Mouse (Mus musculus) liver, embryonic 13.5 days (tissue): ENCODE results near the gene Fkrp. TPM values are rescaled to one million over a fixed set of nuclear protein-coding genes. Genes with fewer than 3 reads are reported as not detected.

ENCODE experiments used
- ATAC-seq: fragments of 200-750 bp; cut with Nextera tagmentation; 2 replicates; pipeline ENCODE4 v1.8.0; 2017; ENCODE audit warnings: low read depth, mild to moderate bottlenecking, moderate number of reproducible peaks, moderate library complexity
- DNase-seq: peaks from one replicate; pipeline ENCODE4 v3.0.0; 2022
- H3K27ac ChIP-seq: fragments of 300-500 bp; sonication (generic); 2 replicates; pipeline ENCODE4 v1.5.1; 2015; ENCODE audit warnings: moderate library complexity, mild to moderate bottlenecking, inconsistent platforms
- H3K27me3 ChIP-seq: fragments of 300-500 bp; sonication (generic); 2 replicates; pipeline ENCODE4 v1.6.1; 2015; ENCODE audit warnings: mild to moderate bottlenecking, inconsistent platforms
- H3K36me3 ChIP-seq: fragments of 300-500 bp; sonication (generic); 2 replicates; pipeline ENCODE4 v1.6.1; 2015; ENCODE audit warnings: mild to moderate bottlenecking, inconsistent platforms
- H3K4me1 ChIP-seq: fragments of 300-500 bp; sonication (generic); replicated peaks from 2 replicates; pipeline ENCODE4 v1.6.1; 2015; ENCODE audit warnings: inconsistent platforms
- H3K4me2 ChIP-seq: fragments of 300-500 bp; sonication (generic); 2 replicates; pipeline ENCODE4 v1.6.1; 2015; ENCODE audit warnings: inconsistent platforms, mild to moderate bottlenecking, moderate library complexity
- H3K4me3 ChIP-seq: fragments of 300-500 bp; sonication (generic); replicated peaks from 2 replicates; pipeline ENCODE4 v1.5.1; 2015; ENCODE audit warnings: mild to moderate bottlenecking, inconsistent platforms
- H3K9ac ChIP-seq: fragments of 300-500 bp; sonication (generic); 2 replicates; pipeline ENCODE4 v1.6.1; 2015; ENCODE audit warnings: mild to moderate bottlenecking, inconsistent platforms
- H3K9me3 ChIP-seq: fragments of 300-500 bp; sonication (generic); replicated peaks from 2 replicates; pipeline ENCODE4 v1.6.1; 2016; ENCODE audit warnings: inconsistent platforms
- WGBS: fragments of 180-500 bp; shearing (Covaris S2); methylation state at CpG from one replicate; pipeline ENCODE4 v1.1.7; 2015; ENCODE audit not compliant: insufficient replicate concordance; 5-methylcytosine and 5-hydroxymethylcytosine counted together
- polyA plus RNA-seq: library from polyadenylated mRNA; unstranded; fragments of >200 nt; fragmentation: Nextera tagmentation; extraction: Ambion mirVana; gene quantifications from 2 replicates; pipeline ENCODE4 v1.2.1, GENCODE M21; 2015

Fkrp gene
- polyA plus RNA-seq, 1 experiment from 2014 or later, result 10.0 TPM

DNA sequence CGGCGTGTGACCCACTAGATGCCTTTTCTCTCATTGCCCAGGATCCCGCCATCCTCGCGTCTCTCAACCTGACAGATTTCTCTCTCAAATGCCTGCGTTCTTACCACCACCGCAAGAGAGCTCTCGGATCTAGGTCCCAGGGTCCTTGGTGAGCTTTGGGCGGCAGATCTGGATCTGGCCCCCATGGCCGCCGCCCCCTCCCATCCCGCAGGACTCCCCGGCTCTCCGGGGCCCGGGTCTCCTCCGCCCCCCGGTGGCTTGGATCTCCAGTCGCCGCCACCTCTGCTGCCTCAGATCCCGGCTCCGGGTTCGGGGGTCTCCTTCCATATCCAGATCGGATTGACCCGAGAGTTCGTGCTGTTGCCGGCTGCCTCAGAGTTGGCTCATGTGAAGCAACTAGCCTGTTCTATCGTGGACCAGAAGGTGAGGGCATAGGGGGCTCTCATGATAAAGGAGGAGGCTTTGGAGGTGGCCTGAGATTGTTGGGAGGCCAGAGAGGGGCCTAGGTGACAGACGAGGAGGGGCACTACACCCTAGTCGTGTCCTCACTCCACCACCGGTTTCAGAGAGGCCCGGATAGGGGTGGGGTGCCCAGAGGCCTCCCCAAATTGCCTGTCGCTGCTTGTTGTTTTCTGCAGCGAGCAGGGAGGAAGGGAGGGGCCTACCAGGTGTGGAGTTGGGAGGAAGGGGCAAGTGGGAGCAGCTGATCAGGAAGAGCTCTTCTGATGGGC is 27.1 kb upstream of the Fkrp start:
- no peaks in the 10 kb centered on the region for H3K27me3 ChIP-seq
- H3K27ac ChIP-seq, result peak overlapping the region; percentile 70
- H3K9me3 ChIP-seq, result no peaks in the 10 kb centered on the region
- peak overlapping the region; percentile 73 for H3K4me3 ChIP-seq
- peaks cover 29% of the 10 kb centered on the region for H3K36me3 ChIP-seq
- peak overlapping the region; percentile 84 for H3K9ac ChIP-seq
- under 1% methylated on average over 33 of the region's 33 CpGs for WGBS
- DNase-seq (no peak), ATAC-seq (peak; percentile 37)
- peaks cover 58% of the 10 kb centered on the region for H3K4me1 ChIP-seq
- H3K4me2 ChIP-seq, result peak overlapping the region; percentile 100

DNA sequence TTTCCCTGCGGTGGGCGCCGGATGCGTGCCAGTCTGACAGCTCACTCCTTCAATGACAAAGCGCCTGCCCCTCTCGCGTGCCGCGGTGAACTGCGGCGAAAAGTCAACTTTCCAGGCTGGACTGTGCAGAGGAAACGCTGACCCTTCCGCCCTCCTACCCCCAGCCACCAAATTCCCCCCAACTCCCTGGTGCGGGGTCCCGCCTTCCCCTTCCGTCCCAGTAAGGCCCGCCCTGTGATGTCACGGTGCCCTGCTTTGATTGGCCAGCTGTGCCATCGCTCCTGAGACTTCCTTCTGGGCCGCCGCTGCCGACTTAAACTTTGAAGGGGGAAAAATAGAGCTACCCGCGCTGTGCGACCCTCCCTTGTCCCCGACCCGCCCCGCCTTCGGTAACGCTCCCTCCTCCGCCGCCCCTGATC is 26.1 kb upstream of the Fkrp start, which contains the start of gene Prkd2:
Gene Prkd2, plus strand, starts transcription at position 258 of the 419 bp plus-strand sequence.
- peak; percentile 82 for ATAC-seq
- under 1% methylated on average over 32 of the region's 32 CpGs for WGBS
- H3K27me3 ChIP-seq, result no peaks in the 10 kb centered on the region
- H3K27ac ChIP-seq, result peak within 1 kb of the TSS; percentile 78
- H3K9me3 ChIP-seq, result no peaks in the 10 kb centered on the region
- peak; percentile 77 for DNase-seq
- H3K4me2 ChIP-seq, result peak within 1 kb of the TSS; percentile 100
- peaks cover 63% of the 10 kb centered on the region for H3K4me1 ChIP-seq
- peak within 1 kb of the TSS; percentile 73 for H3K4me3 ChIP-seq
- H3K36me3 ChIP-seq, result peaks cover 38% of the 10 kb centered on the region
- peak within 1 kb of the TSS; percentile 84 for H3K9ac ChIP-seq

GRCm38 (mm10) chr7:16841561-16842560 is 25.3 kb upstream of the Fkrp start:
- H3K4me3 ChIP-seq, result peak overlapping the region; percentile 73
- peaks cover 69% of the 10 kb centered on the region for H3K4me1 ChIP-seq
- ATAC-seq, result peak; percentile 6; the same call in 1 of the 2 replicates
- H3K4me2 ChIP-seq, result peak overlapping the region; percentile 100
- no peak for DNase-seq
- peak overlapping the region; percentile 84 for H3K9ac ChIP-seq
- no peaks in the 10 kb centered on the region for H3K27me3 ChIP-seq
- no peaks in the 10 kb centered on the region for H3K9me3 ChIP-seq
- H3K36me3 ChIP-seq, result peaks cover 46% of the 10 kb centered on the region
- H3K27ac ChIP-seq, result peak overlapping the region; percentile 78
- WGBS, result 25% methylated on average over 11 of the region's 11 CpGs

DNA sequence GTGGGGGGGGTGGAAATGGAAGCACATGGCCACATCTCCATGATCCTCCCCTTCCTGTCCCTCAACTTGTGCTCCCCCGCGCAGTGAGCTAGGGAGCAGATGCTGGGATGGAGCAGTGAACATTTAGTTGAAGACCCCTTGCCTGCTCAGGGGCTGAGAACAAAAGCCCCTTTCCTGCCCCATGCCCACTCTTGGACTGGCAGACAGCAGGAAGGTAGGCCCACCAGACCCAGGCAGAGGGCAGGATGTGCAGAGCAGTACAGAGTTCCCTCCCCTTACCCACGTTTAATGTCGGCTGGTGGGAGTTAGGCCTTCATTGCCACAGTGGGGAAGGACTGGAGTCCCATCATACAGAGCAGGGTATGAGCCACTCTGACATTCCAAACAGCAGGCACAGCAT is 24.5 kb upstream of the Fkrp start:
- H3K27me3 ChIP-seq, result no peaks in the 10 kb centered on the region

GRCm38 (mm10) chr7:16840109-16840491 is 23.6 kb upstream of the Fkrp start:
- H3K4me3 ChIP-seq, result no peak overlapping the region
- no peak for ATAC-seq
- WGBS, result 79% methylated on average over 2 of the region's 2 CpGs
- no peak overlapping the region for H3K27ac ChIP-seq
- no peak overlapping the region for H3K9ac ChIP-seq
- DNase-seq, result no peak
- peaks cover 54% of the 10 kb centered on the region for H3K36me3 ChIP-seq
- H3K9me3 ChIP-seq, result no peaks in the 10 kb centered on the region
- H3K4me2 ChIP-seq, result no peak overlapping the region
- H3K27me3 ChIP-seq, result no peaks in the 10 kb centered on the region
- H3K4me1 ChIP-seq, result peaks cover 59% of the 10 kb centered on the region

More for the DNA sequence above, 24.5 kb upstream of the Fkrp start:
- DNase-seq, result no peak
- peaks cover 50% of the 10 kb centered on the region for H3K36me3 ChIP-seq
- no peak overlapping the region for H3K4me3 ChIP-seq
- peaks cover 69% of the 10 kb centered on the region for H3K4me1 ChIP-seq
- H3K4me2 ChIP-seq, result no peak overlapping the region
- peak overlapping the region; percentile 78 for H3K27ac ChIP-seq
- 0 out of 2 replicates have a peak overlapping the region, but pooled peaks have one; percentile 84 for H3K9ac ChIP-seq
- WGBS, result 59% methylated on average over 4 of the region's 4 CpGs
- no peaks in the 10 kb centered on the region for H3K9me3 ChIP-seq
- no peak for ATAC-seq

DNA sequence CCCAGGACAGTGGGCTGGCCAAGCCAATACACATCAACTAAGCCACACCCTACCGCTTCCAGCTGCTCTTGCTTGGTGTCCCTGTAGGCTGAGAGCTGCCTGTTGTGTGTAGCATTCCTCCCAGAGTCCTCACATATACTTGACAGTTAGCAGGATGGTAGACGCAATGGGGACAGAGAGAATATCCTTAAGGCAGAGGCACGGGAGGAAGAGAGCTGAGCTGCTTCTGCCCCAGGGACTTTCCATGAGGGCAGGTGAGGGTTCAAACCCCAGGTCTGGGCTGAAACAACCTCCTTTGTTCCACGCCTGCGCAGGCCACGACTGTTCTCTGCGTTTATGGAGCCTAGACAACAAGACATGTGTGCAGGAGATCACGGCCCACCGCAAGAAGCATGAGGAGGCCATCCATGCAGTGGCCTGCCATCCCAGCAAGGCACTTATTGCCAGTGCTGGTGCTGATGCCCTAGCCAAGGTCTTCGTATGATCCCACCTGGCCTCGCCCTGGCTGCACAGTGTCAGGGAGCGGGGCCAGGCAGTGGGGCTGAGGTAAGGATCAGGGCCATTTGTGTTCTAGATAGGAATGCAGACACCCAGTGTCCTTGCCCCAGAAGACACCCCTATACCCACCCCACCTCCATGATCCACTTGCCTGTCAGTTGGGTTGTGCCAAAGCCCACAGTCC is 23.0 kb upstream of the Fkrp start:
- no peak overlapping the region for H3K9ac ChIP-seq
- no peak overlapping the region for H3K4me2 ChIP-seq
- H3K4me3 ChIP-seq, result no peak overlapping the region
- no peaks in the 10 kb centered on the region for H3K9me3 ChIP-seq
- no peaks in the 10 kb centered on the region for H3K27me3 ChIP-seq
- no peak for DNase-seq
- H3K27ac ChIP-seq, result peak overlapping the region; percentile 39; the same call in 1 of the 2 replicates
- H3K36me3 ChIP-seq, result peaks cover 59% of the 10 kb centered on the region
- H3K4me1 ChIP-seq, result peaks cover 54% of the 10 kb centered on the region
- ATAC-seq, result no peak
- WGBS, result 82% methylated on average over 12 of the region's 12 CpGs

DNA sequence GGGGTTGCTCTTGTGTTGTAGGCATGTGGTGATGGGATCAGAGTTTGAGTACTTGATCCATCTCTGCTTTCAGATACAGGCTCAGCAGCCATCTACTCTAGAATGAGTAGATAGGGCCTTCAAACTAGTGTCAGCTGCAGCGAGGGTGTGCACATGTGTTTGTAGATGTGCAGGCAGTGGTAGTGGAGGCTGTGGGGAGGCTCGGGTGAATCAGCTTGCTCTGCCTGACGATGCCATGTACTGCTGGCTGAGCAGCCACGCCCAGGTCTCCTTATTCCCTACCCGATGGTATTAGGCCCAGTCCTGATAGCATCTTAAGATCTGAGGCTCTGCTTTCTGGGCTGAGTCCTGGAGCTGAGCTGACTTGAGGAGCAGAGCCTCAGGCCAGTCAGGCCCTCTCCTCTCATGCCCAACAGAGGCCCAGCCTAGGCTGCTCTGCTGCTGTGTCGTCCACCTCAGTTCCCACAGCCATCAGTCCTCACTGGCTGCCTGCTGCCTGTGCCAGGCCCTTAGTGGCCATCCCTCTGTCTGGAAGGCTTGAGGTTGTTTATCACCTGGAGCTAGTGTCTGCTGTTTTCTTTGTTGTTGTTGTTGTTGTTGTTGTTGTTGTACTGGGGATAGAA is 22.4 kb upstream of the Fkrp start:
- Histone ChIP-seq H3K27ac (no peak overlapping the region; the same call in 1 of the 2 replicates), H3K4me1 (peaks cover 47% of the 10 kb centered on the region), H3K4me2 (no peak overlapping the region), H3K36me3 (peaks cover 66% of the 10 kb centered on the region), H3K9ac (no peak overlapping the region), H3K4me3 (no peak overlapping the region), H3K9me3 (no peaks in the 10 kb centered on the region), H3K27me3 (no peaks in the 10 kb centered on the region)
- WGBS, result 40% methylated on average over 6 of the region's 6 CpGs
- ATAC-seq (no peak), DNase-seq (no peak)

- Histone ChIP-seq H3K4me1 (peaks cover 40% of the 10 kb centered on the region), H3K9me3 (no peaks in the 10 kb centered on the region), H3K9ac (no peak overlapping the region), H3K27me3 (no peaks in the 10 kb centered on the region), H3K4me3 (no peak overlapping the region), H3K27ac (no peak overlapping the region), H3K36me3 (peaks cover 73% of the 10 kb centered on the region), H3K4me2 (no peak overlapping the region)
- DNase-seq (no peak), ATAC-seq (no peak)
- 83% methylated on average over 18 of the region's 18 CpGs for whole genome bisulfite sequencing
These were observed 21.6 kb upstream of the Fkrp start for GRCm38 (mm10) chr7:16837916-16838803.

- no peaks in the 10 kb centered on the region for H3K27me3 ChIP-seq
- H3K4me3 ChIP-seq, result no peak overlapping the region
- no peak overlapping the region for H3K9ac ChIP-seq
- no peaks in the 10 kb centered on the region for H3K9me3 ChIP-seq
- H3K27ac ChIP-seq, result no peak overlapping the region
- 82% methylated on average over 9 of the region's 9 CpGs for WGBS
- H3K36me3 ChIP-seq, result peaks cover 97% of the 10 kb centered on the region
- ATAC-seq, result peak; percentile 27; the same call in 1 of the 2 replicates
- no peak for DNase-seq
- peaks cover 17% of the 10 kb centered on the region for H3K4me1 ChIP-seq
- no peak overlapping the region for H3K4me2 ChIP-seq
These were observed 13.9 kb upstream of the Fkrp start for GRCm38 (mm10) chr7:16830449-16830848.

DNA sequence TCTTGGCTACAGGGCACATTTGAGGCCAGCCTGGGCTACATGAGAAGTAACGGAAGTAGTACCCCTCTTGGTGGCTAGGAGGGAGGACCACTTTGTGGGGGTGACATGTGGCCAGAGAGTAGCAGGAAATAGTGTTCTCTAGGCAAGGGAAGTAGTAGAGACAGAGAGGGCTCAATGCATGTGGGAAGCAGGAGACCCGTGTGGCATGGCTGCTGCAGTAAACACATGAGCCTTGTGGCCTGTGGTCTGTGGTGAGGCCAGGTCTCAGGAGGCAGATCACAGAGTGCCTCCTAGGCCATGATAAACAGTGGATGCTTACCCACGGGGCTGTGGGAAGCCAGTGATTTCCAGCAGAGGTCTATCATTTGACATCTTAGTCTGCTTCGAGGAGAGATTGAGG is 10.7 kb upstream of the Fkrp start:
- Histone ChIP-seq H3K9ac (no peak overlapping the region), H3K9me3 (no peaks in the 10 kb centered on the region), H3K27me3 (no peaks in the 10 kb centered on the region), H3K4me2 (no peak overlapping the region), H3K4me3 (no peak overlapping the region), H3K4me1 (peaks cover 31% of the 10 kb centered on the region), H3K27ac (0 out of 2 replicates have a peak overlapping the region, but pooled peaks have one; percentile 5), H3K36me3 (peaks cover 98% of the 10 kb centered on the region)
- ATAC-seq (no peak), DNase-seq (no peak)
- 57% methylated on average over 4 of the region's 4 CpGs for WGBS
